Mouse (Mus musculus): ENCODE results near the gene Ubash3a. TPM values are rescaled to one million over a fixed set of nuclear protein-coding genes. Genes with fewer than 3 reads are reported as not detected.

The Ubash3a gene
- total and polyA plus RNA-seq, 3 experiments: 27.6 to 57.4 (median 30.2) TPM

GRCm38 (mm10) chr17:31238234-31239020 is 30.8 kb downstream of the Ubash3a start (continued):
- TF ChIP-seq GATA1 (IDR thresholded peaks at IDR 0.05; ENCODE audit: low read depth, low read length): peak; percentile 95
- TF ChIP-seq MAFK (IDR thresholded peaks at IDR 0.05; ENCODE audit: borderline replicate concordance, low read depth, low read length): no peak; the same call in 1 of the 2 replicates
- peak; percentile 94 for TF ChIP-seq BHLHE40 (IDR thresholded peaks at IDR 0.05; ENCODE audit: borderline replicate concordance, low read depth, low read length)
- peak; percentile 68; the same call in 1 of the 2 replicates for TF ChIP-seq POLR2AphosphoS2 (IDR thresholded peaks at IDR 0.05; ENCODE audit: low read length)

GRCm38 (mm10) chr17:31241156-31241555 is 33.5 kb downstream of the Ubash3a start:
- H3K9me3 ChIP-seq (replicated peaks; ENCODE audit: insufficient read depth, low read length): no peaks in the 10 kb centered on the region; the same call in 1 of the 2 replicates
- no peaks in the 10 kb centered on the region for H3K27me3 ChIP-seq (ENCODE audit: control insufficient read depth in 1 of 2, insufficient read depth in 2 of 2, low read length in 2 of 2)
- peaks cover 13 to 22% of the 10 kb centered on the region in 2 experiments for H3K4me1 ChIP-seq (ENCODE audit: control insufficient read depth in 1 of 2, insufficient read depth in 2 of 2, low read length in 2 of 2)
- H3K36me3 ChIP-seq (ENCODE audit: control insufficient read depth in 1 of 2, insufficient read depth in 2 of 2, low read length in 2 of 2): peaks cover 14 to 18% of the 10 kb centered on the region in 2 experiments
- no peak overlapping the region for H3K27ac ChIP-seq (ENCODE audit: control insufficient read depth, low read depth, low read length)
- TF ChIP-seq TAL1 (IDR thresholded peaks at IDR 0.05; ENCODE audit: low read length): no peak
- TF ChIP-seq POLR2AphosphoS5 (IDR thresholded peaks at IDR 0.05; ENCODE audit: borderline replicate concordance, low read depth, low read length): no peak
- TF ChIP-seq POLR2AphosphoS2 (IDR thresholded peaks at IDR 0.05; ENCODE audit: low read length): no peak
- no peak for TF ChIP-seq KAT2A (conservative IDR thresholded peaks at IDR 0.05; ENCODE audit: low read depth, low read length)
- TF ChIP-seq ZC3H11A (IDR thresholded peaks at IDR 0.05; ENCODE audit: low read depth, low read length): no peak
- H3K79me2 ChIP-seq (ENCODE audit: control insufficient read depth, insufficient read depth, low read length, poor library complexity): no peaks in the 10 kb centered on the region
- no peak overlapping the region for H3K9ac ChIP-seq (ENCODE audit: control insufficient read depth, low read depth, low read length, poor library complexity, severe bottlenecking)
- H3K4me3 ChIP-seq (ENCODE audit: control insufficient read depth in 1 of 2, insufficient read depth in 1 of 2, low read depth in 2 of 2, low read length in 2 of 2): no peak overlapping the region
- DNase-seq (ENCODE audit: low read depth, low spot score): no peak

GRCm38 (mm10) chr17:31242764-31243163 is 35.1 kb downstream of the Ubash3a start:
- TF ChIP-seq MXI1 (IDR thresholded peaks at IDR 0.05; ENCODE audit: low read depth, low read length) (no peak), MEF2A (IDR thresholded peaks at IDR 0.05; ENCODE audit: extremely low read depth, insufficient replicate concordance, low read depth, low read length, poor library complexity, severe bottlenecking) (no peak), MAX (IDR thresholded peaks at IDR 0.05; ENCODE audit: low read length) (no peak), ZNF384 (IDR thresholded peaks at IDR 0.05; ENCODE audit: low read depth, low read length) (no peak), ELF1 (IDR thresholded peaks at IDR 0.05; ENCODE audit: low read depth, low read length) (no peak), CTCF (IDR thresholded peaks at IDR 0.05 in 2 of 3, conservative IDR thresholded peaks at IDR 0.05 in 1 of 3; ENCODE audit: control insufficient read depth in 1 of 3, insufficient read depth in 1 of 3, low read depth in 2 of 3, low read length in 3 of 3, poor library complexity in 1 of 3, severe bottlenecking in 1 of 3) (peak; percentile 24 to 47 (median 31); a peak in 4 of 6 replicates), JUND (IDR thresholded peaks at IDR 0.05; ENCODE audit: low read depth, low read length) (no peak), BHLHE40 (IDR thresholded peaks at IDR 0.05; ENCODE audit: borderline replicate concordance, low read depth, low read length) (no peak), NRF1 (IDR thresholded peaks at IDR 0.05; ENCODE audit: insufficient read depth, low read depth, low read length, poor library complexity, severe bottlenecking) (no peak), SMC3 (IDR thresholded peaks at IDR 0.05; ENCODE audit: low read depth, low read length) (peak; percentile 29; the same call in 1 of the 2 replicates)
- no peaks in the 10 kb centered on the region for H3K27me3 ChIP-seq (ENCODE audit: control insufficient read depth in 1 of 2, insufficient read depth in 2 of 2, low read length in 2 of 2)
- H3K9me3 ChIP-seq (replicated peaks; ENCODE audit: insufficient read depth, low read length): no peaks in the 10 kb centered on the region; the same call in 1 of the 2 replicates
- peaks cover 8 to 17% of the 10 kb centered on the region in 2 experiments for H3K36me3 ChIP-seq (ENCODE audit: control insufficient read depth in 1 of 2, insufficient read depth in 2 of 2, low read length in 2 of 2)
- peaks cover 13 to 21% of the 10 kb centered on the region in 2 experiments for H3K4me1 ChIP-seq (ENCODE audit: control insufficient read depth in 1 of 2, insufficient read depth in 2 of 2, low read length in 2 of 2)
- no peak overlapping the region for H3K9ac ChIP-seq (ENCODE audit: control insufficient read depth, low read depth, low read length, poor library complexity, severe bottlenecking)
- DNase-seq (ENCODE audit: low read depth, low spot score): no peak
- H3K79me2 ChIP-seq (ENCODE audit: control insufficient read depth, insufficient read depth, low read length, poor library complexity): no peaks in the 10 kb centered on the region
- no peak overlapping the region for H3K27ac ChIP-seq (ENCODE audit: control insufficient read depth, low read depth, low read length)
- no peak overlapping the region for H3K4me3 ChIP-seq (ENCODE audit: control insufficient read depth in 1 of 2, insufficient read depth in 1 of 2, low read depth in 2 of 2, low read length in 2 of 2)
